Mouse (Mus musculus) forebrain, embryonic 14.5 days (tissue): Measurements from ENCODE around the gene Thumpd1. TPM values are rescaled to one million over a fixed set of nuclear protein-coding genes. Genes with fewer than 3 reads are reported as not detected.

Source experiments
- polyA plus RNA-seq: library from polyadenylated mRNA; unstranded; fragments of >200 nt; fragmentation: Nextera tagmentation; extraction: Ambion mirVana; gene quantifications from 2 replicates; pipeline ENCODE4 v1.2.1, GENCODE M21; 2014

Gene Thumpd1
- polyA plus RNA-seq, 1 experiment from 2014 or later: 92.9 TPM

Other genes with a start within 250 kb of the Thumpd1 start
- not detected in 2 replicates for gene Umod, start 241.5 kb downstream of the Thumpd1 start, polyA plus RNA-seq
- gene Acsm5, start 201.3 kb downstream of the Thumpd1 start, polyA plus RNA-seq: not detected in 2 replicates
- gene Pdilt, start 197.3 kb downstream of the Thumpd1 start, polyA plus RNA-seq: 0.10 TPM in 1 of 2 replicates, not detected in the other
- gene Acsm2, start 166.5 kb downstream of the Thumpd1 start, polyA plus RNA-seq: not detected in 2 replicates
- gene Acsm1, start 113.8 kb downstream of the Thumpd1 start, polyA plus RNA-seq: not detected in 2 replicates
- not detected in 2 replicates for gene Acsm4, start 30.8 kb downstream of the Thumpd1 start, polyA plus RNA-seq
- 0.30 TPM in 1 of 2 replicates, not detected in the other for gene Acsm3, start 40.1 kb upstream of the Thumpd1 start, polyA plus RNA-seq
- 10.5 and 13.7 TPM in 2 replicates for gene Rexo5, start 73.2 kb upstream of the Thumpd1 start, polyA plus RNA-seq
- gene Eri2, start 73.3 kb upstream of the Thumpd1 start, polyA plus RNA-seq: 27.0 and 31.2 TPM in 2 replicates
- 17.2 and 18.5 TPM in 2 replicates for gene Lyrm1, start 175.1 kb upstream of the Thumpd1 start, polyA plus RNA-seq
- gene Dcun1d3, start 175.5 kb upstream of the Thumpd1 start, polyA plus RNA-seq: 9.2 and 10.3 TPM in 2 replicates